ENCODE assay signal across 24 mouse cellular contexts in genomic region chr7:81861461-81861860, GRCm38 (mm10). TPM values are rescaled to one million over a fixed set of nuclear protein-coding genes. Genes with fewer than 3 reads are reported as not detected.
DNase-seq lines count a peak whose midpoint lies in the region; ATAC-seq and TF ChIP-seq lines count a peak whose summit lies in the region.
"Had no signal": no experiment of that assay in that cellular context is flagged by ENCODE, and none has a peak within 500 bp of the region (broad histone marks: within the 10 kb centered on the region; RNA-seq: fewer than 3 reads in every experiment).

No protein-coding gene starts in this region.

- 0 out of 2 replicates have a peak overlapping the region, but pooled peaks have one; percentile 98 for H3K4me2 ChIP-seq in limb, embryonic 12.5 days
- H3K4me2 ChIP-seq in liver, embryonic 14.5 days (ENCODE audit: low read depth), result peak overlapping the region; percentile 29
- H3K4me2 ChIP-seq: embryonic facial prominence, embryonic 12.5 days; midbrain, embryonic 13.5 days had no signal

- ATAC-seq in limb, embryonic 12.5 days (ENCODE audit: insufficient number of reproducible peaks, insufficient read depth, low FRiP score, low TSS enrichment, low read depth), result no peak
- ATAC-seq in liver, embryonic 14.5 days (ENCODE audit: insufficient read depth), result no peak
- ATAC-seq: forebrain, postnatal 0 days; midbrain, embryonic 13.5 days had no signal

- no peak overlapping the region for H3K9ac ChIP-seq in limb, embryonic 12.5 days (replicated peaks)
- no peak overlapping the region for H3K9ac ChIP-seq in liver, embryonic 14.5 days (replicated peaks)
- H3K9ac ChIP-seq: embryonic facial prominence, embryonic 12.5 days; forebrain, postnatal 0 days; hindbrain, embryonic 13.5 days; lung, embryonic 14.5 days; midbrain, embryonic 13.5 days had no signal

- no peak overlapping the region for H3K27ac ChIP-seq in limb, embryonic 12.5 days
- no peak overlapping the region for H3K27ac ChIP-seq in limb, embryonic 10.5 days
- H3K27ac ChIP-seq in bone marrow, adult 2 months (ENCODE audit: control insufficient read depth, insufficient read depth, low read depth, low read length, poor library complexity), result peak overlapping the region; percentile 90
- H3K27ac ChIP-seq in liver, embryonic 14.5 days, result no peak overlapping the region
- H3K27ac ChIP-seq: embryonic facial prominence, embryonic 12.5 days; hindbrain, embryonic 13.5 days; midbrain, embryonic 13.5 days had no signal

- TF ChIP-seq POLR2A in bone marrow, adult 2 months (IDR thresholded peaks at IDR 0.05; ENCODE audit: borderline replicate concordance, control insufficient read depth, low read depth, low read length), result no peak

- H3K4me3 ChIP-seq in limb, embryonic 12.5 days (replicated peaks), result no peak overlapping the region
- H3K4me3 ChIP-seq in limb, embryonic 10.5 days, result no peak overlapping the region
- peak overlapping the region; percentile 84 for H3K4me3 ChIP-seq in bone marrow, adult 2 months (replicated peaks; ENCODE audit: control insufficient read depth, low read depth, low read length)
- H3K4me3 ChIP-seq in liver, embryonic 14.5 days (ENCODE audit: insufficient read depth in 1 of 2, low read depth in 2 of 2, low read length in 2 of 2), result no peak overlapping the region
- H3K4me3 ChIP-seq: embryonic facial prominence, embryonic 12.5 days; heart, adult 2 months; hindbrain, embryonic 13.5 days; midbrain, embryonic 13.5 days had no signal

- peaks cover 23% of the 10 kb centered on the region for H3K4me1 ChIP-seq in limb, embryonic 12.5 days (replicated peaks)
- peaks cover 32% of the 10 kb centered on the region for H3K4me1 ChIP-seq in limb, embryonic 10.5 days
- H3K4me1 ChIP-seq in bone marrow, adult 2 months (ENCODE audit: control insufficient read depth, insufficient read depth, low read length), result peaks cover 9% of the 10 kb centered on the region; the same call in 1 of the 2 replicates
- peaks cover 0 to 5% of the 10 kb centered on the region in 2 experiments; a peak in 2 of 4 replicates for H3K4me1 ChIP-seq in liver, embryonic 14.5 days (replicated peaks; ENCODE audit: control insufficient read depth in 2 of 2, insufficient read depth in 2 of 2, low read length in 1 of 2)

- no peak for TF ChIP-seq EP300 in liver, embryonic 14.5 days (IDR thresholded peaks at IDR 0.05; ENCODE audit: low read depth)

- TF ChIP-seq CTCF in bone marrow, adult 2 months (IDR thresholded peaks at IDR 0.05; ENCODE audit: control insufficient read depth, insufficient read depth, low read length), result no peak
- no peak for TF ChIP-seq CTCF in liver, embryonic 14.5 days (IDR thresholded peaks at IDR 0.05; ENCODE audit: low read depth)

- peaks cover 55% of the 10 kb centered on the region for H3K27me3 ChIP-seq in limb, embryonic 12.5 days
- H3K27me3 ChIP-seq in limb, embryonic 10.5 days (ENCODE audit: low read depth, poor library complexity, severe bottlenecking), result peaks cover 53% of the 10 kb centered on the region
- H3K27me3 ChIP-seq in liver, embryonic 14.5 days (ENCODE audit: control insufficient read depth, insufficient read depth, low read length), result peaks cover 43% of the 10 kb centered on the region

- 84% methylated on average over 2 of the region's 2 CpGs for WGBS in limb, embryonic 12.5 days
- WGBS in limb, embryonic 10.5 days, result 95% methylated on average over 2 of the region's 2 CpGs
- 65% methylated on average over 2 of the region's 2 CpGs for WGBS in bone marrow, adult 2 months
- 56% methylated on average over 2 of the region's 2 CpGs for WGBS in liver, embryonic 14.5 days (ENCODE audit: insufficient replicate concordance)

- H3K9me3 ChIP-seq in limb, embryonic 12.5 days, result no peaks in the 10 kb centered on the region
- no peaks in the 10 kb centered on the region for H3K9me3 ChIP-seq in limb, embryonic 10.5 days (replicated peaks)
- no peaks in the 10 kb centered on the region for H3K9me3 ChIP-seq in liver, embryonic 14.5 days (ENCODE audit: control insufficient read depth, low read length)
- H3K9me3 ChIP-seq: embryonic facial prominence, embryonic 12.5 days; hindbrain, embryonic 13.5 days; midbrain, embryonic 13.5 days had no signal

- no peaks in the 10 kb centered on the region for H3K36me3 ChIP-seq in limb, embryonic 12.5 days
- H3K36me3 ChIP-seq in limb, embryonic 10.5 days, result no peaks in the 10 kb centered on the region
- H3K36me3 ChIP-seq in liver, embryonic 14.5 days (replicated peaks; ENCODE audit: control insufficient read depth, insufficient read depth, low read depth), result no peaks in the 10 kb centered on the region
- H3K36me3 ChIP-seq: embryonic facial prominence, embryonic 12.5 days; hindbrain, embryonic 13.5 days; midbrain, embryonic 13.5 days had no signal

- DNase-seq in heart, adult 11 months, result peak; percentile 84
- DNase-seq in heart, adult 18-20 months, result no peak
- no peak for DNase-seq in limb, embryonic 10.5 days (ENCODE audit: low spot score)
- no peak for DNase-seq in liver, embryonic 14.5 days (ENCODE audit: low read depth in 3 of 3, low spot score in 3 of 3)
- DNase-seq in adrenal gland, adult 18-20 months (ENCODE audit: low spot score in 2 of 2), result no peak
- DNase-seq in layer of hippocampus, adult 9-10 months (ENCODE audit: low spot score), result no peak
- DNase-seq: adrenal gland, adult 2 months; cerebellum, adult 8-10 months; forebrain, postnatal 0 days; layer of hippocampus, postnatal 36 days; lung, embryonic 14.5 days had no signal

RNA-seq across cellular contexts. Expression of gene Tm6sf1, which starts 2.7 kb away (rescaled TPM):
- total RNA-seq in heart, adult 18-20 months (2021), result 10 to 100 TPM; 10.7 to 12.3 TPM
- polyA plus RNA-seq in limb, embryonic 12.5 days (2016; fragmentation: Nextera tagmentation; extraction: Ambion mirVana), result 16.1 and 16.9 TPM in 2 replicates
- polyA plus RNA-seq in limb, embryonic 10.5 days (2016; fragmentation: Nextera tagmentation; extraction: Ambion mirVana), result 9.2 and 9.9 TPM in 2 replicates
- polyA plus RNA-seq in bone marrow, adult 2 months (2011; ENCODE audit: insufficient read depth, insufficient read length, low replicate concordance, missing spikeins), result 13.0 and 46.2 TPM in 2 replicates
- polyA plus RNA-seq in liver, embryonic 14.5 days (2012; rRNA removed), result 8.9 and 9.4 TPM in 2 replicates
- polyA plus RNA-seq in liver, embryonic 14.5 days (2014; fragmentation: Nextera tagmentation; extraction: Ambion mirVana), result 6.4 and 7.9 TPM in 2 replicates
- total RNA-seq in adrenal gland, adult 18-20 months (2021), result 10 to 100 TPM; 17.2 to 23.0 TPM

RNA-seq across cellular contexts. Expression of gene Gm10160, which starts 5.9 kb away (rescaled TPM):
- total RNA-seq in heart, adult 18-20 months (2021), result not detected
- not detected in 2 replicates for polyA plus RNA-seq in limb, embryonic 12.5 days (2016; fragmentation: Nextera tagmentation; extraction: Ambion mirVana)
- not detected in 2 replicates for polyA plus RNA-seq in limb, embryonic 10.5 days (2016; fragmentation: Nextera tagmentation; extraction: Ambion mirVana)
- polyA plus RNA-seq in bone marrow, adult 2 months (2011; ENCODE audit: insufficient read depth, insufficient read length, low replicate concordance, missing spikeins), result not detected in 2 replicates
- not detected in 2 replicates for polyA plus RNA-seq in liver, embryonic 14.5 days (2012; rRNA removed)
- not detected in 2 replicates for polyA plus RNA-seq in liver, embryonic 14.5 days (2014; fragmentation: Nextera tagmentation; extraction: Ambion mirVana)
- total RNA-seq in adrenal gland, adult 18-20 months (2021), result not detected
- total RNA-seq: adrenal gland, adult 2 months; CH12.LX; common myeloid progenitor, adult 5-6 weeks; forebrain, postnatal 0 days; gastrocnemius, adult 18-20 months; heart, adult 2 months; layer of hippocampus, postnatal 36 days; left cerebral cortex, postnatal 36 days; megakaryocyte progenitor cell, adult 5-6 weeks had no signal
- polyA plus RNA-seq: adrenal gland, adult 2 months; embryonic facial prominence, embryonic 12.5 days; forebrain, postnatal 0 days; heart, adult 2 months; hindbrain, embryonic 13.5 days; intestine, embryonic 14.5 days; kidney, embryonic 16.5 days; lung, embryonic 14.5 days; midbrain, embryonic 13.5 days had no signal

RNA-seq across cellular contexts. Expression of gene Btbd1, which starts 32.2 kb away (rescaled TPM):
- 100 to 1,000 TPM; 134 to 141 TPM for total RNA-seq in heart, adult 18-20 months (2021)
- polyA plus RNA-seq in limb, embryonic 12.5 days (2016; fragmentation: Nextera tagmentation; extraction: Ambion mirVana), result 76.7 and 83.8 TPM in 2 replicates
- 58.5 and 59.4 TPM in 2 replicates for polyA plus RNA-seq in limb, embryonic 10.5 days (2016; fragmentation: Nextera tagmentation; extraction: Ambion mirVana)
- 20.6 and 37.0 TPM in 2 replicates for polyA plus RNA-seq in bone marrow, adult 2 months (2011; ENCODE audit: insufficient read depth, insufficient read length, low replicate concordance, missing spikeins)
- polyA plus RNA-seq in liver, embryonic 14.5 days (2012; rRNA removed), result 8.8 and 15.3 TPM in 2 replicates
- 29.1 and 29.8 TPM in 2 replicates for polyA plus RNA-seq in liver, embryonic 14.5 days (2014; fragmentation: Nextera tagmentation; extraction: Ambion mirVana)
- 100 to 1,000 TPM; 118 to 124 TPM for total RNA-seq in adrenal gland, adult 18-20 months (2021)
